Mouse (Mus musculus): Measurements from ENCODE around the gene Fam57a. TPM values are rescaled to one million over a fixed set of nuclear protein-coding genes. Genes with fewer than 3 reads are reported as not detected.

Fam57a gene
- total RNA-seq, 2 experiments from 2014 or later: 17.7 to 20.9 TPM

DNA sequence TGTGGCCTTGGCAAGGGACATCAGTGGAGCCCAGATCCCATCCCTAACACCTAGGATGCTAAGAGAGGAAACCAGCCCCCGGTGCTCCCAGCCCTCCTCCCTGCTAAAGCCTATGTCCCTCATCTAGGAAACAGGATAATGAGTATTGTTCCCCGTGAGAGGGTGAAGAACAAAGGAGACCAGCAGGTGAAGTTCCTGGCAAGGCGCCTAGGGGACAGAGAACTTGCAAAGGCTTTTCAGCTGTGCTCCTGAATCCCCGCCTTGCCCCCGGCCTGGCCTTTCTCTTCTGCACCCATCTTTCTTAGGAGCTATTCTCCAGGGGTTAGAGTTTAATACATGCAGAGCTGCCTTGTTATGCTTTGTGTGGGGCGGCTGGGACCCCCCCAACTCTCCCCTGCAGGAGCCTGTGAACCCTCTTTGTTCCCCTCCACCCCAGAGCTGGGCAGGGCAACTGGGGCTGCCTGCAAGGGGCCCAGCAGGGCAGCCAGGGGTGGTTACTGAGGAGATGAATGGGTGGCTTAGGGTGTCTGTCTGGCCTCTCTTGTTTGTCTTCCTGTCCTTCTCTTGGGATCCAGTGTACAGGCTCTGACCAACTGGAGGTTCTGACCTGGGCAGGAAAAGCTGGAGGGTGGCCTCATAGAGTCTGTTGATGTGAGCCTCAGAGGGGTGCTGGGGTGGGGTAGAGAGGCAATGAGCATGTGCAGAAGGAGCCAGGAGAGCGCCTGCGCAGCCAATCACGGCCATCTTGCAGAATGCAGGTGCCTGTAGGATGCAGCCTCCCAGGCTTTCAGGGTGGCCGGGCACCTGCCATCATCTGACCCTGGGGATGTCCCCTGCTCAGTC, 81.0 kb downstream of the Fam57a start:
- peak in 1 of 2 experiments; percentile 17 for DNase-seq (ENCODE audit: low spot score in 2 of 2)
- no peak for TF ChIP-seq CTCF (conservative IDR thresholded peaks at IDR 0.05)
- Histone ChIP-seq H3K27ac (peak overlapping the region; percentile 32; the same call in 1 of the 2 replicates), H3K4me3 (no peak overlapping the region)

DNA sequence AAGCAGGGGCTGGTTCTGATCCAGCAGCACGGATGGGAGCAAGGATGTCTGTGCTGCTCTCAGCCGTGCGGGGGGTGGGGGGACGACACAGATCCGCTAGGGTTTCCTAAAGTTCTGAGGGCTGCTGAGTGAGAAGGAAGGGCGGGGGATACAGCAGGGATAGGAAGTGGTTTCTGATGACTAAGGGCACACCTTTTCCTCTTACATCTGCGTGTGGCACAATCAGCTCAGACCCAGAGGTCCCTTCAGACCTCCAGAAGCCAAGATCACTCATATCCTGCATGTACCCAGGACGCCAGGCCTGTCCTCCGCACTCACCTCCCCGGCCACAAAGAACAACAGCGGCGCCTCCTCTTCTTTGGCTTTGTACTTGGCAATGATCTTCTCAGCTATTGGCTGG, 81.8 kb downstream of the Fam57a start:
- Histone ChIP-seq H3K4me3 (no peak overlapping the region), H3K27ac (peak overlapping the region; percentile 32; the same call in 1 of the 2 replicates)
- no peak for DNase-seq (ENCODE audit: low spot score in 2 of 2)
- no peak for TF ChIP-seq CTCF (conservative IDR thresholded peaks at IDR 0.05)

DNA sequence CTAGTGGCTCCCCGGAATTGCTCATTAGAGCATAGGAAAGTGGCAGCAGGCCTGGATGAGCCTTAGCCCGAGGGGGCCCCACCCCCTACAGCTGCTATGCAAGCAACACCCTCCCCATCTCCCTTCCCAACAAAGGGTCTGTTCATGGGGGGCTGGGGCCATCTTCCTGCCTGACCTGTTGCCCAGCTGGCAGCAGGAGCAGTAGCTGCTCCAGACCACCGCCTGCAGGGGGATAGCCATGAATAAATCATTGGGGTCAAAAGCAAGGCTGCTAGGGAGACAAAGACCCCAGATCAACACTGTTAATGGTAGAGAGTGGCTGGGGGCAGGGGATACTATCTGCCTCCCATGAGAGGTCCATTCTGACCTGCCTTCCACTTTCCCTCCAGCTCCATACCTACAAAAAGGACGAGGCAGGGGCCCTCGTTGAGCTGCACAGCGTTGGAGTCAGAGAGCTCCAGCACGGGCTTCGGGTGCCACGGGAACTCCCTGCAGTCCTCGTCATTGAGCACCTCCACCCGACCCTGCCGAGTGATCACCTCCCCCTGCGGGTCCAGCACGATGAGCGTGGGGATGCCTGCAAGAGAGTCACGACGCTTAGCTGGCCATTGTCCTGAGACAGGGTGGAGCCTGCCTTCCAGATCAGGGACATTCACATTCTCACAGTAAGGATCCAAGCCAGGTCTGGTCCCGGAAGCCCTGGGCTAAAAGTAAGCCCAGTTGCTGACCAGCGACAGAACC, 83.3 kb downstream of the Fam57a start:
- H3K4me3 ChIP-seq: no peak overlapping the region

More for the DNA sequence above, 83.3 kb downstream of the Fam57a start:
- no peak for TF ChIP-seq CTCF (conservative IDR thresholded peaks at IDR 0.05)
- DNase-seq (ENCODE audit: low spot score in 2 of 2): no peak
- H3K27ac ChIP-seq: no peak overlapping the region

Other genes starting within 250 kb of the Fam57a start
- 1 to 10 TPM; 4.8 to 6.3 TPM for gene Rph3al, start 241.2 kb upstream of the Fam57a start, total RNA-seq (2021)
- 1 to 10 TPM; 1.5 to 2.1 TPM for gene 1700016K19Rik, start 179.8 kb upstream of the Fam57a start, total RNA-seq (2021)
- 1 to 10 TPM; 7.0 to 9.5 TPM for gene Rflnb, start 151.9 kb upstream of the Fam57a start, total RNA-seq (2021)
- gene Vps53, start within 50 bp of the Fam57a start, total RNA-seq (2021): 100 to 1,000 TPM in 1 of 2 experiments, 10 to 100 TPM in 1; 97.1 to 103 TPM
- 1 to 10 TPM in 1 of 2 experiments, under 1 TPM in 1; 0.91 to 1.6 TPM for gene Dbil5, start 37.9 kb downstream of the Fam57a start, total RNA-seq (2021)
- 1 to 10 TPM; 4.9 to 5.6 TPM for gene Gemin4, start 38.0 kb downstream of the Fam57a start, total RNA-seq (2021)
- 10 to 100 TPM; 15.7 to 18.3 TPM for gene Mrm3, start 64.0 kb downstream of the Fam57a start, total RNA-seq (2021)
- gene Glod4, start 64.1 kb downstream of the Fam57a start, total RNA-seq (2021): 10 to 100 TPM; 49.9 to 56.2 TPM
- gene Nxn, start 219.5 kb downstream of the Fam57a start, total RNA-seq (2021): 10 to 100 TPM; 11.6 to 12.2 TPM
- 10 to 100 TPM; 28.6 to 29.4 TPM for gene Timm22, start 227.3 kb downstream of the Fam57a start, total RNA-seq (2021)

Measured in layer of hippocampus, adult 2 months (tissue).